Mouse (Mus musculus): Measurements from ENCODE around the gene Zfp553. TPM values are rescaled to one million over a fixed set of nuclear protein-coding genes. Genes with fewer than 3 reads are reported as not detected.
"Not testable (repeated sequence)": the region's sequence is repeated elsewhere in the genome, so short reads cannot be mapped to it uniquely, and the experiment has no call there.

Zfp553 gene
- polyA plus RNA-seq, 1 experiment from 2014 or later, result 68.9 TPM

GRCm38 (mm10) chr7:127244658-127245510, 12.0 kb downstream of the Zfp553 start:
- ATAC-seq, result peak; percentile 67
- Histone ChIP-seq H3K9ac (peak overlapping the region; percentile 90), H3K4me2 (peak overlapping the region; percentile 75), H3K36me3 (ENCODE audit: poor library complexity, severe bottlenecking) (peaks cover 38% of the 10 kb centered on the region), H3K4me3 (peak overlapping the region; percentile 85), H3K27ac (peak overlapping the region; percentile 87), H3K9me3 (replicated peaks) (no peaks in the 10 kb centered on the region), H3K4me1 (peaks cover 26% of the 10 kb centered on the region), H3K27me3 (no peaks in the 10 kb centered on the region)
- 14% methylated on average over 23 of the region's 33 CpGs for WGBS

GRCm38 (mm10) chr7:127250511-127250910, 17.6 kb downstream of the Zfp553 start:
- H3K36me3 ChIP-seq (ENCODE audit: poor library complexity, severe bottlenecking), result peaks cover 41% of the 10 kb centered on the region
- H3K4me3 ChIP-seq; H3K4me2 ChIP-seq; H3K9ac ChIP-seq; H3K27me3 ChIP-seq; H3K27ac ChIP-seq; H3K9me3 ChIP-seq (replicated peaks); ATAC-seq: not testable (repeated sequence)
- H3K4me1 ChIP-seq, result peaks cover 26% of the 10 kb centered on the region
- WGBS, result 90% methylated on average over 8 of the region's 8 CpGs

GRCm38 (mm10) chr7:127252414-127252813, 19.6 kb downstream of the Zfp553 start:
- peaks cover 42% of the 10 kb centered on the region for H3K36me3 ChIP-seq (ENCODE audit: poor library complexity, severe bottlenecking)
- H3K4me3 ChIP-seq, result no peak overlapping the region
- H3K4me2 ChIP-seq, result no peak overlapping the region
- H3K9ac ChIP-seq, result no peak overlapping the region
- peaks cover 14% of the 10 kb centered on the region for H3K4me1 ChIP-seq
- 95% methylated on average over 2 of the region's 2 CpGs for WGBS
- no peak overlapping the region for H3K27ac ChIP-seq
- H3K27me3 ChIP-seq, result no peaks in the 10 kb centered on the region
- no peaks in the 10 kb centered on the region for H3K9me3 ChIP-seq (replicated peaks)
- no peak for ATAC-seq

- H3K36me3 ChIP-seq (ENCODE audit: poor library complexity, severe bottlenecking), result peaks cover 43% of the 10 kb centered on the region
- no peak for ATAC-seq
- peaks cover 14% of the 10 kb centered on the region for H3K4me1 ChIP-seq
- no peaks in the 10 kb centered on the region for H3K9me3 ChIP-seq (replicated peaks)
- H3K27ac ChIP-seq, result peak overlapping the region; percentile 91
- peak overlapping the region; percentile 57 for H3K4me3 ChIP-seq
- WGBS, result 84% methylated on average over 6 of the region's 6 CpGs
- peak overlapping the region; percentile 70 for H3K9ac ChIP-seq
- peak overlapping the region; percentile 73 for H3K4me2 ChIP-seq
- no peaks in the 10 kb centered on the region for H3K27me3 ChIP-seq
These were observed 20.5 kb downstream of the Zfp553 start for GRCm38 (mm10) chr7:127253341-127253740.

GRCm38 (mm10) chr7:127253821-127254769, 21.2 kb downstream of the Zfp553 start:
- no peaks in the 10 kb centered on the region for H3K9me3 ChIP-seq (replicated peaks)
- H3K27ac ChIP-seq, result peak overlapping the region; percentile 91
- H3K9ac ChIP-seq, result peak overlapping the region; percentile 70
- peaks cover 38% of the 10 kb centered on the region for H3K36me3 ChIP-seq (ENCODE audit: poor library complexity, severe bottlenecking)
- WGBS, result under 1% methylated on average over 124 of the region's 136 CpGs
- H3K4me2 ChIP-seq, result peak overlapping the region; percentile 73
- no peaks in the 10 kb centered on the region for H3K27me3 ChIP-seq
- peak overlapping the region; percentile 57 for H3K4me3 ChIP-seq
- peak; percentile 94 for ATAC-seq
- peaks cover 20% of the 10 kb centered on the region for H3K4me1 ChIP-seq

- Histone ChIP-seq H3K4me2 (peak overlapping the region; percentile 73), H3K27me3 (no peaks in the 10 kb centered on the region), H3K4me1 (peaks cover 29% of the 10 kb centered on the region), H3K9ac (peak overlapping the region; percentile 70), H3K4me3 (peak overlapping the region; percentile 57), H3K9me3 (replicated peaks) (no peaks in the 10 kb centered on the region), H3K36me3 (ENCODE audit: poor library complexity, severe bottlenecking) (peaks cover 29% of the 10 kb centered on the region), H3K27ac (0 out of 2 replicates have a peak overlapping the region, but pooled peaks have one; percentile 91)
- 45% methylated on average over 4 of the region's 4 CpGs for whole genome bisulfite sequencing
- ATAC-seq, result no peak
These were observed 22.1 kb downstream of the Zfp553 start for GRCm38 (mm10) chr7:127255008-127255407.

- 90% methylated on average over 2 of the region's 2 CpGs for WGBS
- H3K36me3 ChIP-seq (ENCODE audit: poor library complexity, severe bottlenecking), result peaks cover 28% of the 10 kb centered on the region
- ATAC-seq, result no peak
These were observed 23.1 kb downstream of the Zfp553 start for GRCm38 (mm10) chr7:127255965-127256364.

GRCm38 (mm10) chr7:127256518-127256917, 23.7 kb downstream of the Zfp553 start:
- Histone ChIP-seq H3K4me3 (no peak overlapping the region), H3K27me3 (no peaks in the 10 kb centered on the region), H3K9me3 (replicated peaks) (no peaks in the 10 kb centered on the region), H3K9ac (no peak overlapping the region), H3K36me3 (ENCODE audit: poor library complexity, severe bottlenecking) (peaks cover 24% of the 10 kb centered on the region), H3K4me1 (peaks cover 38% of the 10 kb centered on the region), H3K27ac (no peak overlapping the region), H3K4me2 (no peak overlapping the region)
- ATAC-seq, result no peak
- WGBS, result 92% methylated on average over 5 of the region's 5 CpGs

More at GRCm38 (mm10) chr7:127255965-127256364, 23.1 kb downstream of the Zfp553 start:
- Histone ChIP-seq H3K27me3 (no peaks in the 10 kb centered on the region), H3K9ac (no peak overlapping the region), H3K4me1 (peaks cover 32% of the 10 kb centered on the region), H3K9me3 (replicated peaks) (no peaks in the 10 kb centered on the region), H3K27ac (no peak overlapping the region), H3K4me2 (no peak overlapping the region), H3K4me3 (no peak overlapping the region)

- Histone ChIP-seq H3K36me3 (ENCODE audit: poor library complexity, severe bottlenecking) (peaks cover 24% of the 10 kb centered on the region), H3K27ac (no peak overlapping the region), H3K4me3 (peak overlapping the region; percentile 59), H3K4me2 (peak overlapping the region; percentile 88), H3K9ac (peak overlapping the region; percentile 70), H3K27me3 (no peaks in the 10 kb centered on the region), H3K9me3 (replicated peaks) (no peaks in the 10 kb centered on the region), H3K4me1 (peaks cover 34% of the 10 kb centered on the region)
- ATAC-seq, result no peak
- WGBS, result 72% methylated on average over 8 of the region's 8 CpGs
These were observed 26.5 kb downstream of the Zfp553 start for GRCm38 (mm10) chr7:127259186-127259905.

- H3K4me1 ChIP-seq, result peaks cover 24% of the 10 kb centered on the region
- H3K9ac ChIP-seq, result peak within 1 kb of the TSS; percentile 70
- peak within 1 kb of the TSS; percentile 59 for H3K4me3 ChIP-seq
- WGBS, result under 1% methylated on average over 50 of the region's 50 CpGs
- peak within 1 kb of the TSS; percentile 88 for H3K4me2 ChIP-seq
- ATAC-seq, result peak; percentile 99
- no peak within 1 kb of the TSS for H3K27ac ChIP-seq
- H3K36me3 ChIP-seq (ENCODE audit: poor library complexity, severe bottlenecking), result peaks cover 24% of the 10 kb centered on the region
- H3K9me3 ChIP-seq (replicated peaks), result no peaks in the 10 kb centered on the region
- no peaks in the 10 kb centered on the region for H3K27me3 ChIP-seq
These were observed 27.6 kb downstream of the Zfp553 start, which contains the start of gene Dctpp1 for GRCm38 (mm10) chr7:127260309-127261111. Gene Dctpp1, minus strand, starts transcription at chr7:127260709.
